ENCODE assay signal across 12 mouse cellular contexts in genomic region chr13:40263087-40263807, GRCm38 (mm10).
DNase-seq lines count a peak whose midpoint lies in the region; TF ChIP-seq lines count a peak whose summit lies in the region.
"Had no signal": no experiment of that assay in that cellular context is flagged by ENCODE, and none has a peak within 500 bp of the region (broad histone marks: within the 10 kb centered on the region; RNA-seq: fewer than 3 reads in every experiment).

No protein-coding gene starts in this region.

- no peak for DNase-seq in gastrocnemius, adult 2 months
- DNase-seq in gastrocnemius, postnatal 14 days: no peak
- peak; percentile 17 for DNase-seq in R1 (ENCODE audit: low read depth, low spot score)
- DNase-seq in embryo, embryonic 10.5 days (ENCODE audit: low spot score): peak; percentile 26
- peak; percentile 12 for DNase-seq in mesoderm, embryonic 11.5 days (ENCODE audit: low read depth, low spot score)
- no peak for DNase-seq in layer of hippocampus, postnatal 10 days (ENCODE audit: low spot score in 2 of 2)
- no peak for DNase-seq in thymus, postnatal 36 days
- no peak for DNase-seq in urinary bladder, postnatal 10 days (ENCODE audit: low spot score)
- DNase-seq: right cerebral cortex, adult 18-20 months had no signal

- H3K27ac ChIP-seq in gastrocnemius, adult 2 months: no peak overlapping the region
- H3K27ac ChIP-seq: heart, embryonic 15.5 days; limb, embryonic 12.5 days; lung, embryonic 15.5 days had no signal

- intact Hi-C loops in gastrocnemius, adult 2 months (cut with DNase I): no loop called here
- intact Hi-C loops in gastrocnemius, postnatal 14 days (cut with DNase I; ENCODE audit: low total_unique reads): no loop called here

- peak overlapping the region; percentile 7; the same call in 1 of the 2 replicates for H3K4me3 ChIP-seq in gastrocnemius, adult 2 months
- H3K4me3 ChIP-seq: heart, embryonic 15.5 days; limb, embryonic 12.5 days; lung, embryonic 15.5 days had no signal

- TF ChIP-seq CTCF in gastrocnemius, adult 2 months (IDR thresholded peaks at IDR 0.05): no peak

Comparison
In these comparisons a context has a peak if more than half of its experiments do, and no peak if none do; other contexts are left out.
1. DNase-seq: peak in R1 (single experiment), embryo, embryonic 10.5 days (single experiment) and mesoderm, embryonic 11.5 days (single experiment); none in gastrocnemius, adult 2 months (single experiment), gastrocnemius, postnatal 14 days (single experiment), layer of hippocampus, postnatal 10 days (0 of 2), thymus, postnatal 36 days (0 of 2) and urinary bladder, postnatal 10 days (single experiment).